Mouse (Mus musculus): ENCODE measurements around the gene Ppp2r5b.

Ppp2r5b gene

DNA sequence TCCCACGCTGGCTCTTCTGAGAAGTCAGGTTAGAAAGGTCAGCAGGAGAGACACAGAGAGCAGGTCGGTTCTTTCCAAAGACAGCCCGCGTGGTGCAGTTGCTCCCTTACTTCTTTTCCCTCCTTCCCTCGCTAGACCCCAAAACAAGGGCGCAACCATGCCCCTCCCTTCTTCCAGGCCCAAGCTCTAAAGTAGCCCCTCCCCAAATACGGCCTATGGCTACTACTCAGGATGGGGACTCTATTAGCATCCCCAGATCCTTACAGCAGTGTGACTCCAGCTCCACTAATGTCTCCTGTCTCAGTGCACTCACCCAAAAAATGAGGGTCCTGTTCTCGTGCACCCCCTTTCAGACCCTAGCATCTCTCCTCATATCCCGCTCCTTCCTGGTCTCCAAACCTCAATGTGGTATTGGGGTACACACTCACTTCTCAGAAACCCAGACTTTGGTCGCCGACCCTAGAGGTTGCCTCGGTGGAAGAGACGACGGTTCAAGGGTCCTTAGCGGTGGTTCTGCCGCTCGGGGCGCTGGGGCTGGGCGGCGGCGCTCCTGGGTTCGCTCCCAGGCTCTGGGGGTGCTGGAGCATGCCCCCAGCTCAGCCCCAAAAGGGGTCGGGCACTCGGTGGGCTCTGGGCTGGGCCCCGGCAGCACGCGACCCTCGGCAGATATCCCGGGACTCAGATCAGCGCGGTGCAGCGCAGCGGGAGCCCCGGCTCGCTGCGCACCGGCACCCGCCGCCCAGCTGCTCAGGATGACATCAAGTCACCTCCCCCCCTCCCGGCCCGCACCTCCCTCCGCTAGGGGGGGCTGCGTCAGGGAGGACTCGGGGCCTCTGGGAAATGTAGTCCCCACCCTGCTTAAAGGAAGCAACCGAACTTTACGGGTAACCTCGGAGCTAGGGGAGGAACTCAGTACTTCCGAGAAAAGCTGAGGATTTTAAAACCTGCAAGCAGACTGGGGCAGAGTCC lies at the start of gene Ppp2r5b:
Gene Ppp2r5b, minus strand, starts transcription at position 789 of the 969 bp plus-strand sequence.
- peak; percentile 98 to 99 for DNase-seq

DNA sequence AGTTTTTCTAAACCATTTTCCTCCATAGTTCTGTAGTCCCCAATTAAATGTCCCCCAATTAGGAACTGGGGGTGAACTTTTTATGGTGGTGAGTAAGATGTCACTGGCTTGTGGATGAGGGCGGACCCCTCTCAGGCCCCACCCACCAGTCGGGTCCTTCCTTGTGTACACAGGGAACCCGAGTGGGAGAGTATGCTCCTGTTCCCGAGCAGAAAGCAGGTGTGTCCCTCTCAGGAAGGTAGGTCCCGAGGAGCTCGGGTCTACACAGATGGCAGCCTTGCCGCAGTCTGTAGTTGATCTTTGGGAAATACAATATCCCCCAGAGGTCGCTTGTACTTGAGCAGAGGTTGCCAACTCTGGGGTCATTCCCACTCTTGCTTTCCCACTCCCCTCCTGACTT lies 49.6 kb upstream of the Ppp2r5b start:
- DNase-seq, result no peak

DNA sequence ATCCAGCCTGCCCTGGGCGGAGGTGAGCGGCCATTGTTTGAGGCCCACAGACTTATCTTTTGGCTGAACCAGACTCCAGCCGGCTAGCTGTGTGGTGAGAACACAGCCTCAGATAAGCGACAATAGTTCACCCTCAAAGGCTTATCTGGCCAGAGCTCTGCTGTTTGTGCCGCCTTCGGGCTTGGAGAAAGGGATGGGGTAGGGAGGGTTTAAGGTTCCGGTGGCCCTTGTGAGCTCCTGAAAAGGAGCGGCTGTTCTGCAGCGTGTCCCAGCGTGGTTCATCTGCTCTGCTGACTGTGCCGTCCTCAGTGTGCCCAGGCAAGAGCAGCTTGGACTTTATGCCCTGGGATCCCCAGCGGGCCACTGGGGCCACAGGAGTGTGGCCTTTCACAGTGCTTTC lies 48.8 kb upstream of the Ppp2r5b start:
- no peak for DNase-seq

DNA sequence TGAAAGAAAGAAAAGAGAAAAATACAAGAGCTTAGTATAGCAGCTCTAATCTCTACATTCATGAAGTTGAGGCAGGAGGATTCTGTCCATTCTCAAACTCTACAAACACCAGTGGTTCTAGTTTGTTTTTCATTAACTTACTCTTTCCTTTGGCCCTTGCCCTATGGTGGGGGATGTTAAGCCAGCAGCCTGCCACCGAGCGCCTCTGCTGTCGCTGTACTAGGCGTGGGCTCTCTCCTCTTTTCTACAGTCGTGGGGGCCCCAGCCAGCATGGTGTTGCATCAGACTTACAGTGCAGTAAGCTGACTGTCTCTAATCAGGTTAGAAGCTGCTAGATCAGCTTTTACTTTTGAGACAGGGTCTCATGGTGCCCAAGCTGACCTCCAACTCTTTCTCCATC lies 47.3 kb upstream of the Ppp2r5b start:
- no peak for DNase-seq

DNA sequence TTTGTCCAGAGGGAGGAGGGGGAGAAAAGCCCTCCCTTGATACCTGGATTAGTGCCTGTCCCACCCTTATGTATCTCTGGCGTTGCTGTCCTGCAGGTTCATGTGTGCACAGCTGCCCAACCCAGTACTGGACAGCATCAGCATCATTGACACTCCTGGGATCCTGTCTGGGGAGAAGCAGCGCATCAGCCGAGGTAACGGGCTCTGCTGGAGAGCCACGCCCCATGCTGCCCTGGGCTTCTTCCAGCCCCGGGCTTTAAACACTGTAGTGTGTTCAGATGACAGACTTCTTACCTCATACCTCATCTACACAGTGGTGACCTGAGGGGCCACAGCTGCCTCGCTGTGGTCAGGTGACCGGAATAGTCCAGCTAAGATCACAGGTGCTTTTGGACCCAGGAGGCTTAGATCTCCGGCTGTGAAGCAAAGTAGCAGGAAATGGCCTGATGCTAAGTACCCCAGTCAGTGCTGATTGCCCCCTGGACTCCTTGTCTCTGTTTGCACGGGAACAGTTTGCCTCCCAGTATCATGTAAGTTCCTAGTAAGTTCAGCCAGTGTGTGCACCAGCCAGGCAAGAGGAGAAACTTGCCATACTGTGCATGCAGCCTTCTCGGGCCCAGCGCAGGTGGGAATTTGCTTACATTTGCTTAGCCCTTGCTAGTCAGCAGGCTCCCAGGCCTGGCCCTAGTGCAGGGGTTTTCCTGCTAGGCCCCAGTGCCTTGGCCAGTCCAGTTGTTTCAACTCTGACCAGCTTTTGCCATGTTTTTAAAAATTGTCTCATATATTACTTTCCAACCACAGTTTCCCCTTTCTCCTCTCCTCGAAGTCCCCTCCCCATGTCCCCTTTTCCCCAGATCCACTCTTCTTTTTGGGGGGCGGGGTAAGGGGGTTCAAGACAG lies 45.7 kb upstream of the Ppp2r5b start:
- no peak for DNase-seq

DNA sequence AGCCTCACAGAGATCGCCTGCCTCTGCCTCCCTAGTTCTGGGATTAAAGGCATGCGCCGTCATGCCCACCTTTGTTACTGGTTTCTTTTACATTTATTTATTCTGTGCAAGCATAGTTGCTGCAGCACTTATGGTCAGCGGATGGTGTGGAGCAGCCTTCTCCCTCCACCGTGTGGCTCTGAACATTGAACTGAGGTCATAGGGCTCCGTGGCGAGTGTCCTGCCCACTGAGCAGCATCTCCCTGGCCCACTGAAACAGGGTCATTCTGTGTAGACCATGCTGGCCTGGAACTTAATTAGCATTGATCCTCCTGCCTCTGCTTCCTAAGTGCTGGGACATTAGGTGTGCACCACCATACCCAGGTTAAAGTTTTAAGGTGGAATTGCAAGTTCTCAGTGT lies 44.9 kb upstream of the Ppp2r5b start:
- no peak for DNase-seq

DNA sequence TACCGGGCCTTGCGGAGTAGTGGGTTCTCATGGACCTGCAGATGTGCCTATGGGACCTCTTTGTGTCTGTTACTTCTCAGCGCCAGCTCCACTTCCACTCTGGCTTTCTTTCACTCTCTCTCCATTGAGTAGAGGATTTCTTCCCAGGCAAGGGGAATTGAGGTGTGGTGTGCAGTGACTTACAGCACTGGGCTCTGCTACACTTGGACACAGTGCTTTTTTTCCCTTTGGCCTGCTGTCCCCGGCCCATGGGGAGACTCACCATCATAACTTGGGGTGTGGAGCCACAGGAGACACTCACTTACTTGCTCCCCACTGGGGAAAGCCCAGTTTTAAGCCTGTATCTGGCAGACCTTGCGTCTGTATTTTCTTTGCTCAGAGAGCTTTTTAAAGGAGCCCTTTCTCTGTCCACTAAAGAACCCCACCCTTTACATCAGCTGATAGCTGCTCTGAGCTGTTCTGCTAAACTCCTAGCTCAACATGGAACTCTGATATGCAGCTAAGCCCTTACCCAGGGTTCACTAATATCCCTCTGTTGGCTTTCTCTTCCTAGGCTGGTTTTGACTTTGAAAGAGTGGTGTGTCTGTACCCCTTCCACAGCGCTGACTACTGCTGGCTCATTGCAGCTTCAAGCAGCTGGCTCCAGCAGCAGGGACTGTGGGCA lies 43.9 kb upstream of the Ppp2r5b start:
- DNase-seq, result no peak

DNA sequence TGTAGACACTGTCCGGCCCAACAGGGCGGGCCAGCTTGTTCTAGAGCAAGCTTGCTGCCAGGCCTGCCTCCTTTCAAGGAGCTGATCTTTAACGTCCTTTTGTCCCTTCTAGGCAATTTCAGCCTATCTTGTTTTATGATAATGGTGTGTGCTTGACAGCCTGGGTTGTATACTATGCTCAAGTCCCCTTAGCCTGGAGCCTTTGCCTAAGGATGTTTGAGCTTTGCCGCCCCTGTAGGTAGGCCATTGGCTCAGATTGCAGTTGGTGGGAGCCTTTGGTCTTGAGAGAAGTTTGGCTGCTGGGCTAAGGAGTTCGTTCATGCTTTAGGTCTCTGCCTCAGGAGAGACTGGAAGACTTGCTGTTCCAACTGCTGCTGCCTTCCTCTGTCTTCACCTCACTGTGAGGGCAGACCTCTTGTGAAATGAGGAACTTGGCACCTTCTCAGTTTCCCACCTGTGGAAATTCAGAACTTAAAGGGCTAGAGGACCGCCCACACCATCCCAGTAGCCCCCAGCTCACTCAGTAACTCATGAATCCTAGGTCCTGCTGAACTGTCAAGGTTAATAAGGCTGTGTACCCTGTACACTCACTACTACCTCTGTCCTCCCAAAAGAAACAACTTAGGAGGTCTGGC lies 42.9 kb upstream of the Ppp2r5b start:
- no peak for DNase-seq

DNA sequence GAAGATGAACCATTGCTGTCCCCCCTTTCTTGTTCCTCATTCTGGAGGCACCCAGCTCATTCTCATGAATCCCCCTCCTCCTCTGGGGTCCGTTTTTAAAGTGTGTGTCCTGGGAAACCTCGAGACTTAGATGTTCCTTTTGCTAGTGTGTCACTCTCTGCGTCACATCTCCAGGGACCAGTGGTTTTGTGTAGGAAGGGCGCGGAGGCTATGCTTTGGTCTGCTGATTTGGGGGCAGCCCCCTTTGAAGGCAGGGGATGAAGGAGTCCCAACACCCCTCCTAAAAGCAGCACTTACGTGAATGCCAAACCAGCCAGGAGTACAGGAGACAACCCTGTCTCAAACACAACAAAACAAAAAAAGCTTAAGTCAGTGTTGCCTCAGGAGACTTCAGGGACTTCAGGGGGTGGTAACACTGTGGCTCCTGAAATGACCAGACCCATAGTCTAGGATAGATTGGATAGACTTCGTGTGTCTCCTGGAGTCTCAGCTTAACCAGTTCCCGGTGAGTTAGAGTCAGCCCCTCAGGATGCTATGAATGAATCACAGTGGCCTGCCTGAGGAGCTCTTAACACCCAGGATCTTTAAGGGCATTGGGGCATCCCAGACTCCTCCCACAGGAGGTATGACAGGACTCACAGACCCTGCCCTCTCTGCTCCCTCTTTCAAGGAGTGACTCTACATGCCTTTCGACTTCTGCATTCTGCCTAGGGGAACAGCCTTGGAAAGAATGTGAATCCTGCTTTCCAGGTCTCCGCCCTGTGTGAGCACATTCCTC lies 42.2 kb upstream of the Ppp2r5b start:
- no peak for DNase-seq

DNA sequence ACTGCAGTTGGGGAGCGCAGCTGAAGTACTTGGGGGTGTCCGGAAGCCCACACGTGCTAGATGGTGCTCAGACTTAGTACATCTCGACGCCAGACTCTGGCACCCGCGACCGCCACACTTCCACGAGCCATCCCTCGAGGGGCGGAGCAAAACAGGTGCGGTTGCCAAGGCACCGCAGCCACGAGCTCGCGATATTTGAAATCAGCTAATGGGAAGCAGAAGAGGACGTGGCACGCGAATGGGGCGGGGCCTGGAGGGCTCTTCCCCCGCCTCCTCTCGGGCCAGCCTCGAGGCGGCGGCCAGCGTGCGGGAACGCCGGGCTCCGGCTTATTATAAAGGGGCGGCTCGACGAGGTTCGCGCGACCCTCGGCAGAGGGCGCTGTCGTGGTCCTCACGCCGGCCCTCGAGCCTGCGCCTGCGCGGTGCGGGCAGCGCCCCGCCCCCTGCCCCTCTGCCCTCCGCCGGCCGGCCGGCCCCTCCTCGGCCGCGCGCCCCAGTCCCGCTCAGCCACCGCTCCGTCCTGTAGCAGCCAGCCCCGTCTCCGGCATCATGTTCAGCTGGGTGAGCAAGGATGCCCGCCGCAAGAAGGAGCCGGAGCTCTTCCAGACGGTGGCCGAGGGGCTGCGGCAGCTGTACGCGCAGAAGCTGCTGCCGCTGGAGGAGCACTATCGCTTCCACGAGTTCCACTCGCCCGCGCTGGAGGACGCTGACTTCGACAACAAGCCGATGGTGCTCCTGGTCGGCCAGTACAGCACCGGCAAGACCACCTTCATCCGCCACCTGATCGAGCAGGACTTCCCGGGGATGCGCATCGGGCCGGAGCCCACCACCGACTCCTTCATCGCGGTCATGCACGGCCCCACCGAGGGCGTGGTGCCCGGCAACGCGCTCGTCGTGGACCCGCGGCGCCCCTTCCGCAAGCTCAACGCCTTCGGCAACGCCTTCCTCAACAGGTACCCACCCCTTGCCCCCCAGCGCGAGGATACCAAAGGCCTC lies 41.1 kb upstream of the Ppp2r5b start, which contains the start of gene Ehd1:
Gene Ehd1, plus strand, starts transcription at position 300 of the 996 bp plus-strand sequence.
- peak; percentile 91 to 94 for DNase-seq

DNA sequence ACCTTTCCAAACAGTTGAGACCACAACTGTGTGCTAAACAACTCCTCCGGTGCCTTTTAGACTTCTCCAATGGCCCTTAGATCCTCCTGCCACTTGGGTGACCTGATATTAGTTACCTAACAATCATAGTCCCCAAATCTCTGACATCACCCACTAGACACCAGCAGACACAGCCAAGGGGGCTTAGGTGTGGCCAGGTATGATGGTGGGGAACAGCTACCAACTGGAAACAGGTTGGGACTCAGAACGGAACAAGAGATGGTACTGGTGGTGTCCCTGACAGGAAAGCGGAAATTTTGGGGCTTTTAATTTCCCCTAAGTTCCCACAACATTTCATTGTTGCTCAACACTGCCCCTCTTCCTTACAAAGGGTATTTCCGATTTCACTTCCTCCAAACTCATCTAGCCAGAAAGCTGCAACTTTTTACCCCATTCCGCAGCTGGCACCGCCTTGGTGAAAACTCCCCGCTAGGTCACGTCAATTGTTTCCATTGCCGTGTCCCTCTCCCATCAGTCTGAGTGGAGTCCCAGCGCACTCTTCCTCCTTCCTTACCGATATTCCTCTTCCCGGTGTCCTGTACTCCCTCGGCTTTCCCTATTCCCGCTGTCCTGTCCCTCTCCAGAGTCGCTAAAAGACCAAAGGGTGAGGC lies 40.2 kb upstream of the Ppp2r5b start:
- peak in 1 of 2 experiments; percentile 59 for DNase-seq

DNA sequence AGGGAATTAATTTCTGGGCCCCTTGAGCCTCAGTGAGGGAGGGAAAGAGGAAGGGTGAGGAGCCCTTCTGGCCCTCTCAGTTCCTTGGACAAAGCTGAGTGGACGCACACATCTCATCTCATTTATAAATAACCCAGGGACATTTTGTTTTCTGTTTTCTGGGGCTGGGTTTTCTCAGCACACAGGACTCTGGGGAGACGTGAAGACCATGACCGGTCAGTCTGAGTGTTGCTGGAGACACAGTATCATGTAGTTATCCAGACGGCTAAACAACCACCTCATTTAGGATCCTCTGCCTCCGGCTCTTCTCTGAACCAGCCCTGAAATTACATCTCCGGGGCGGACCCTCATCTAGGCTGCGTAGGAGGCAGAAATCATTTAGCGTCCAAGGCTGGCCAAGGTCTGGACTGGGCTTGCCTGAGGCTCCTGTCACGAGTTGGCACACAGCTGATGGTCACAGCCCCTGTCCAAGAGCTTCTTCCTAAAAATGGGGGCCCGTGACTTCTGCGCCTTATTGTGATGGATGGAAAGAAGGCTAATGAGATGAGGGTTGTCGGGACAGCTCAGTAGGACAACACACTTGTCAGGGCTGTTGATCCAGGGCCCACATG lies 38.4 kb upstream of the Ppp2r5b start:
- DNase-seq, result no peak

DNA sequence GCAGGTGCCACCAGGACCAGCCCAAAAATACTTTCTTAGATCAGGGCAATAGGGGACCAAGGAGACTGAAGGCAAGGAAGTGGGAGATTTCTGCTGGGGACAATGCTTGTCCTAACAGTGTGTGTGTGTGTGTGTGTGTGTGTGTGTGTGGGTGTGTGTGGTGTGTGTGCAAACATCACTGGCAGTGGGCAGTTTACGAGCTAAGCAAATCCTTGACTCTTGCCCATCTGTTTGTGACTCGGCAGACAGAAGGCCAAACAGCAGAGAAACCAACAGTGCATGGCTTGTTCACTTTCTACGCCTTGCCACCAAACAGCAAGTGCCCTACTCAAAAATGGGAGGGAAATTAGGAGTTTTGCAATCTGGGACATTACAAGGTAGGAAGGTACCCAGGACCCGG lies 37.9 kb upstream of the Ppp2r5b start:
- no peak for DNase-seq

DNA sequence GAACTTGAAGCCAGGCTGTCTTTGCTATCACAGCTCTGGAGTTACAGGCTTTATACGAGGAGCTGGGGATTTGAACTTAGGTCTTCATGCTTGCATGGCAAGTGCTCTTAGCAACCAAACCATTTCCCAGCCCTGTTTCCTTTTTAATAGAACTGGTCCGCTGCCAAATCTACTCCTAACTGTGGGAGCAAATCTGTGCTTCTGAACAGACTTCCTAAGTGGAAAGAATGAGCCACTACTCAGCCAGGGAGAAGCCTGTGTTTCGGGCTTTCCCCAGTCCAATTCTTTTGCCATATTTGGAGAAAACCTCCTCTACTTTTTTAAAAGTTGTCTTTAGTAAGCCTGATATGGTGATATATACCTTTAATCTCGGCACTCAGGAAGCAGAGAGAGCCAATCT lies 37.1 kb upstream of the Ppp2r5b start:
- no peak for DNase-seq

DNA sequence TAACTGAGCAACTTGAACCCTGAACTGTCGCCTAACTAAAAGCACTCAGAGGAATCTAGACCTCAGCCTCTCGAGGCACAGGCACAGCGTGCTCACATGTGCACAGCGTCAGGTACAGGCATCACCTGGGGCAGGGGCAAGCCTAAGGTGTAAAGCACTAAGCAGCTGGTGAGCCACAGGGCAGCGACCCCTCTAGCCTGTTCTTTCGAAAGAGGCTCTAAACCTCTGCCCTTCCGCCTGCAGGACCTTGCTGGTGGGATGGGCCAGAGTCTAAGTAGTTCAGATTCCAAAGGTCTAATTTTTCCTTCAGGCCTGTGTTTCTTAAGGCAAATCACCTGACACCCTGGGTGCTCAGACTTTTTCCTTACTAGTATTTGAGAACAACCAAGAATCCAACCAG lies 36.4 kb upstream of the Ppp2r5b start:
- no peak for DNase-seq

DNA sequence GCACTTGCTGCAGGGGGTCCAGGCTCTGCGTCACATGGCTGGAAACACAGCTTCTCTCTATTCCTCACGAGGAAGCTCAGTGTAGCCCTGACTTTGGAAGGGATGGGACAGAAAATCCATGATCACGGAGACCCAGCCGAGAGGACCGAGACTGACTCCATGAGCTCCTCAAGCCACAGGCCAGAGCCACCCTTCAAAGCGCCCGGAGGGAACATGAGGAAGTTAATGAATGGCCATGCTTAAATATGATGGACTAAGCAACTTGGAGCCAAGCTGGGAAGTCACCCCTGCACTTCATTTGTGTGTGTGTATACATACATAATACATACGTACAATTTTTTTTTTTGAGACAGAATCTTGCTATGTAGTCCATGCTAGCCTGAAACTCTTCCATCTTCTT lies 35.5 kb upstream of the Ppp2r5b start:
- no peak for DNase-seq

DNA sequence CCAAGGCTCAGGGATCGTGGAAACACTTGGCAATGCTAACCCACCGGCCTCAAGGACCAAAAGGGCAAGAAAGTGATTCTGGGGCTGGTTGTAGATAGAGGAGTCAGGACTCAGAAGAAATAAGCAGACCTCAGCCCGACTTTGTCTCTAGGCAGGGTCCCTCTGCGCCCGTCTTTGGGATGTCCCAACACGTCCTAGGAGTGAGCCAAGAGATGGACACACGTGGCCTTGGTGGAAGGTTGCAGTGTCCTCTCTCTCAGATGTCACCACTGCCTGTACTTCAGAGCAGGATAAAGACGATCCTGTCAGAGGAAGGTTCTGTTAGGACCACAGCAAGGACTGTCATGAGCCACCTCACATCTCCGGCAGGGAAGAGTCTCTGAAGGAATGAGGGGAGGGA lies 35.0 kb upstream of the Ppp2r5b start:
- no peak for DNase-seq

DNA sequence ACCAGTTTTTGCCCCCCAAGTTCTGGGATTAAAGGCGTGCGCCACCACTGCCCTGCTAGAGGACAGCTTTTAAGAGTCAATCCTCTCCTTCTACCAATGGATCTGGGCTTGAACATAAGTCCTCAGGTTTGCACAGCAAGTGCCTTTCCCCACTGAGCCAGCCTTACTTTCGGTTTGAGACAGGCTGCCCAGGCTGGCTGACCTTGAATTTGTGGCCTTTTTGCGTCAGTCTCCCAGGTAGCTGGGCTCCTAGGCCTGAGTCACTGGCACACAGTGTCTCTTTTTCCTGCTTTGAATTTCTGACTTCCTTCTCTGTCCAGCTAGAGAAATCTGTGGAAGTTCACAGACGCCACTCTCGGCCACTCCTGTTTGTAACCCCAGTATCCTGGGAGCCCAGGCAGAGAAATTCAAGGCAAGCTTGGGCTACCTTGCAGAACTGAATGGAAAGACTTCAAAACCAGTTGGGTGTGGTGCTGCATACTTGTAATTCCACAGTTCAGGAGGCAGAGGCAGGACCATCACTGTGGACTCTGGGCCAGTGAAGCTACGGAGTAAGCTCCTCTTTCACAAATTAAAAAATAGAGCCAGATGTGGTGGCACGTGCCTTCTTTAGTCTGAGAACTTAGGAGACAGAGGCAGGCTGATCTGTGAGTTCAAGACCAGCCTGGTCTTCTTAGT lies 34.3 kb upstream of the Ppp2r5b start:
- DNase-seq, result no peak

DNA sequence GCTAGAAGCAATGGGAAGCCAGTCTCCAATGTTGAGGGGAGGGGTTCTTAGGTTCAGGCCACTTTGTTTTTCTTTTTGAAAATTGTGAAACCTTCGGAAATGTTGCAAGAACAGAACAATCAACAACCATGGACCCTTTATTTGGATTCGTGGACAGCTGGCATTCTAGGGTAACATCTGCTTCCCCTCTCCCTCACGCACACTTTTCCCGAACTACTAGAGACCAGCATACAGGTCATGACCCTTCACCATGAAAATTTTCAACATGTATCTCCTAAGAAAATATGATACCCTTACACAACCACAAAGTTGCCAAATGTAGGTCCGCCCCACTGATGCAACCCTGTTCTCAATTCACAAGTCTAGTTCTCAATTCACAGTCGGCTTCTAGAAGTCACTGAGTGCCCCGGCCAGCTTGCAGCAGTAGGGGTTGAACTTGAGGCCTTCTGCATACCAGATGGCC lies 33.0 kb upstream of the Ppp2r5b start:
- no peak for DNase-seq
